Mouse (Mus musculus): ENCODE measurements around the gene Eef1a1. TPM values are rescaled to one million over a fixed set of nuclear protein-coding genes. Genes with fewer than 3 reads are reported as not detected.
A peak's percentile ranks its signal among the peaks of the same experiment; 100 is the strongest.
"Not testable (repeated sequence)": the region's sequence is repeated elsewhere in the genome, so short reads cannot be mapped to it uniquely, and the experiment has no call there.

Eef1a1 gene
- polyA plus RNA-seq, 1 experiment from 2014 or later, result 2,607 TPM

DNA sequence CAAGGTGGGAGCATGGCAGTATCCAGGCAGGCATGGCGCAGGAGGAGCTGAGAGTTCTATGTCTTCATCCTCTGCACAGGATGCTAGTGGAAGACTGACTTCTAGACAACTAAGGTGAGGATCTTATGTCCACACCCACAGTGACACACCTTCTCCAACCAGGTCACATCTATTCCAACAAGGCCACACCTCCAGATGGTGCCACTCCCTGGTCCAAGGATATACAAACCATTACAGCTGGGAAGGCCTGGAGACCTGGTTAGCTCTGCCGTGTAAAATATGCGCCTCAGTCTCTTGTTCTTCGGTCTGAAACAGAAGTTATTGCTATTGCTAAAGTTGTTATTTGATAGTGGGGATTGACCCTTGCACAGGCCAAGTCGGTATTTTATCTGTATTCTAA is 930 bp downstream of the Eef1a1 start:
- not testable (repeated sequence) for H3K36me3 ChIP-seq; ATAC-seq (ENCODE audit: low read depth); H3K9me3 ChIP-seq (replicated peaks); H3K27me3 ChIP-seq; DNase-seq; H3K9ac ChIP-seq; H3K4me2 ChIP-seq; H3K4me1 ChIP-seq (replicated peaks); H3K4me3 ChIP-seq (replicated peaks); H3K27ac ChIP-seq
- 81% methylated on average over 5 of the region's 5 CpGs for WGBS (ENCODE audit: insufficient replicate concordance)

DNA sequence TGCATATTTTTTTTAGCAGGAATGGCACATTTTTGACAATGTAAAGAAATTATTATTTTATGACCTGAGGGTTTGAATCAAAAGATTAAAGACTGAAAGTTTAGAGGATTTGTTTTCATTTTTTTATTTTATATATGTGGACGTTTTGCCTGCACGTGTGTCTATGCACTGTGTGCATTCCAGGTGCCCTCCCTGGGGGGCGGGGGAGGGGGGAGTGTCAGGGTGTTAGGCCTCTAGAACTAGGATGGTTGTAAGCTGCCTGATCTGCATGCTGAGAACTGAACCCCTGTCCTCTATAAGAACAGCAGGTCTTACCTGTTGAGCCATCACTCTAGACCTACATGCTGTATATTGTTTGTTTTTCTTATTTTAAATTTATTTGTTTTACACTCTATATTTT is 4.3 kb downstream of the Eef1a1 start:
- H3K36me3 ChIP-seq, result peaks cover 14% of the 10 kb centered on the region
- no peaks in the 10 kb centered on the region for H3K9me3 ChIP-seq (replicated peaks)
- H3K9ac ChIP-seq, result no peak overlapping the region
- H3K27ac ChIP-seq, result no peak overlapping the region
- DNase-seq (no peak), ATAC-seq (ENCODE audit: low read depth) (no peak)
- no peak overlapping the region for H3K4me2 ChIP-seq
- peaks cover 15% of the 10 kb centered on the region for H3K4me1 ChIP-seq (replicated peaks)
- WGBS (ENCODE audit: insufficient replicate concordance), result 57% methylated on average over 3 of the region's 3 CpGs
- 0 out of 2 replicates have a peak, but pooled peaks cover 2% of the 10 kb centered on the region for H3K27me3 ChIP-seq
- no peak overlapping the region for H3K4me3 ChIP-seq (replicated peaks)

DNA sequence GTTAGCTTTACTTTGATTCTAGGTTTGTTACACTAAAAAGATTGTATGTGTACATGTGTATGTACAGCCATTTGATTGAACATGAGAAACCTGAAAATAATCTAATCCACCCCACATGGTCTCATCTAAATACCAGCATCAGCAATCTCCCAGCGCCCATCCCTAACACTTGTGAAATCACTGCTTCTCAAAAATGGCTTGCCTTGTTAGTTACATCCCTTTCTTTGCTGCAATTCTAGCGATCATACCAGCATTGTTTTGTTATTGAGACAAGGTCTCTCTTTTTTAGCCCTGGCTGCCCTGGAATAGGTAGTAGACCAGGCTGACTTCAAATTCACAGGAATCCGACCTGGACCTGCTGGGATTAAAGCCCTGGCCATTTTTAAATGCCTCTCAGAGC is 6.6 kb downstream of the Eef1a1 start:
- Histone ChIP-seq H3K27me3 (no peaks in the 10 kb centered on the region), H3K4me2 (peak overlapping the region; percentile 85), H3K27ac (peak overlapping the region; percentile 98), H3K9me3 (replicated peaks) (no peaks in the 10 kb centered on the region), H3K36me3 (peaks cover 34% of the 10 kb centered on the region), H3K4me3 (replicated peaks) (peak overlapping the region; percentile 93), H3K9ac (peak overlapping the region; percentile 99), H3K4me1 (replicated peaks) (peaks cover 28% of the 10 kb centered on the region)
- DNase-seq (no peak), ATAC-seq (ENCODE audit: low read depth) (no peak)
- 29% methylated on average over 3 of the region's 3 CpGs for WGBS (ENCODE audit: insufficient replicate concordance)

DNA sequence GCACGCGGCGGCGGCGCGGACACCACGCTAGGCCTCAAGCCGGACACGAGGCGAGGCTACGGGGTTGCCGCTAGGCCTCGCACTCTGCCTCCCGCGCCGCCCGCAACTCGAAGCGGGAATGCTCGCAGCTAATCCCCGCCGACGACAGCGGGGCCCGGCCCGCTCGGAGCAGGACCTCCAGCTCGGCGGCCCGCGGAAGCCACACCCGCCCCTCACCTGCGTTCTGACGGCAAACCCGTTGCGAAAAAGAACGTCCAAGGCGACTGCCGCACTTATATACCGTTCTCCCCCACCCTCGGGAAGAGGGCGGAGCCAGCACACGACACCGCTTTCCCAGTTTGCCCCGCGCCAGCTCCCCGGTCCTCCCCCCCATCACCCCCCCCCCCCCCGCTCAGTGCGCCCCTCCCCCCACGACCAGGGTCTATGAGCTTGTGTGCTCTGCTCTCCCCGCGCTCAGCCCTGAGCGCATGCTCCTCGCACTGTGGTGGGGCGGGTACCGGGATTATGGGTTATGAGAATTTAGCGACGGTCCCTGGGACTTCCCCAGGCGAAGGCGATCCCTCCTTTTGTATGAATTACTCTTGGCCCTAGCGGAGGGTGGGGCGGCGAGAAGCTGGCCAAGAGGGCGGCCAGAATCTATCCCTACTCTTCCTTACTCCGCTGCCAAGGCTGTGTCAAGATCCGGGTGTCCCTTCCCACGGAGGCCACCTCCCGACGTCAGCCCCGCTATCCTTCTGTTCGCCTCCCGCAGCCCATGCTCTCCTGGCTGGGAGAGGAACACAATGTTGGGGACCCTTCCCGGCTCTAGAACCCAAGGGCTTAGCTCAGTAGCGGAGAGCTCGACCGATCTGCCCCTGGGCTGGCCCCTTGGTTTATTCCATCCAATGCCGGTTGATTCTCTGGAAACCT is 7.3 kb downstream of the Eef1a1 start:
- WGBS (ENCODE audit: insufficient replicate concordance), result under 1% methylated on average over 67 of the region's 77 CpGs
- Histone ChIP-seq H3K4me1 (replicated peaks) (peaks cover 28% of the 10 kb centered on the region), H3K4me2 (peak overlapping the region; percentile 85), H3K27ac (peak overlapping the region; percentile 98), H3K9me3 (replicated peaks) (no peaks in the 10 kb centered on the region), H3K9ac (peak overlapping the region; percentile 99), H3K36me3 (peaks cover 41% of the 10 kb centered on the region), H3K4me3 (replicated peaks) (peak overlapping the region; percentile 93), H3K27me3 (no peaks in the 10 kb centered on the region)
- peak; percentile 92 for DNase-seq
- peak; percentile 89 for ATAC-seq (ENCODE audit: low read depth)

DNA sequence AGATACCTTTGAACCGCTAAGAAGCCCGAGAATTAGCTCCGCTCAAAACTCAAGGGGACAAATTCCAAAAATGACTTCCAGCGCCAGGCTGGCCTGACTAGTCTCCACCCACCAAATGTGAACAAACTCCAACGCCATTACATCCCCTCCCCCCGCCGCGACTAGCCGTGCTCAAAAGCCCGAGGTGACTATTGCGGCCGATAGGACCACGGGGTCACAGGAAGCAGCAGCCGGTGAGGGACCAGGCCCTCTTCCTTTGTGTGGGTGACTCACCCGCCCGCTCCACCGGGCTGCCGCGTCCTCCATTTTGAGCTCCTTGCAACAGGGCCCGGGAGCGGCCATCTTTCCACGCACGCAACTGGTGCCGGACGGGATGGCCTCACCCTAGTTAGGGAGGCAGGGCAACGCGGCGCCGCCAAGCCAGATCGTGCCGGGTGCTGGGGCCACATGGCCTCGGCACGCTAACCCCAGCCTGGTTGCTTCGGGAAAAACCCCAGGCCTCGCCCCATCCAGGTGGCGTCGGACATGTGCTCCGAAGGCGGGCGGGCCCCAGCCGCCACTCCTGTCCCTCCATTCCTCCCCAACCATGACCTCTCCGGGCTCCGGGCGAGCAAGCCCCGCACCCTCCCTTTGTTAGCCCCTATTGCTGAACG is 8.1 kb downstream of the Eef1a1 start:
- DNase-seq (peak; percentile 61), ATAC-seq (ENCODE audit: low read depth) (peak; percentile 49)
- Histone ChIP-seq H3K4me1 (replicated peaks) (peaks cover 28% of the 10 kb centered on the region), H3K4me2 (peak overlapping the region; percentile 85), H3K9ac (peak overlapping the region; percentile 99), H3K36me3 (peaks cover 46% of the 10 kb centered on the region), H3K4me3 (replicated peaks) (peak overlapping the region; percentile 93), H3K27ac (peak overlapping the region; percentile 98), H3K27me3 (no peaks in the 10 kb centered on the region), H3K9me3 (replicated peaks) (no peaks in the 10 kb centered on the region)
- WGBS (ENCODE audit: insufficient replicate concordance), result under 1% methylated on average over 46 of the region's 46 CpGs

DNA sequence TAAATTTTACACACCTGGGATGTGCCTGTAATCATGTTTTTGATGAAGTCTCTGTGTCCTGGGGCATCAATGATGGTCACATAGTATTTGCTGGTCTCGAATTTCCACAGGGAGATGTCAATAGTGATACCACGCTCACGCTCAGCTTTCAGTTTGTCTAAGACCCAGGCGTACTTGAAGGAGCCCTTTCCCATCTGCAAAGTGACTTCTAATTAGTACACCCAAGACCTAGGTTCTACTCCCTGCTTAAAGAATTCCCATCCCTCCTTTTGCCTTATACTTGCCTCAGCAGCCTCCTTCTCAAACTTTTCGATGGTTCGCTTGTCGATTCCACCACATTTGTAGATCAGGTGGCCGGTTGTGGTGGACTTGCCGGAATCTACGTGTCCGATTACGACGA is 8.7 kb downstream of the Eef1a1 start:
- H3K27ac ChIP-seq, result peak overlapping the region; percentile 98
- WGBS (ENCODE audit: insufficient replicate concordance), result under 1% methylated on average over 13 of the region's 13 CpGs
- peak overlapping the region; percentile 93 for H3K4me3 ChIP-seq (replicated peaks)
- H3K9me3 ChIP-seq (replicated peaks); ATAC-seq (ENCODE audit: low read depth); H3K27me3 ChIP-seq; DNase-seq: not testable (repeated sequence)
- peaks cover 49% of the 10 kb centered on the region for H3K36me3 ChIP-seq
- H3K9ac ChIP-seq, result peak overlapping the region; percentile 99
- H3K4me2 ChIP-seq, result peak overlapping the region; percentile 85
- H3K4me1 ChIP-seq (replicated peaks), result peaks cover 28% of the 10 kb centered on the region

DNA sequence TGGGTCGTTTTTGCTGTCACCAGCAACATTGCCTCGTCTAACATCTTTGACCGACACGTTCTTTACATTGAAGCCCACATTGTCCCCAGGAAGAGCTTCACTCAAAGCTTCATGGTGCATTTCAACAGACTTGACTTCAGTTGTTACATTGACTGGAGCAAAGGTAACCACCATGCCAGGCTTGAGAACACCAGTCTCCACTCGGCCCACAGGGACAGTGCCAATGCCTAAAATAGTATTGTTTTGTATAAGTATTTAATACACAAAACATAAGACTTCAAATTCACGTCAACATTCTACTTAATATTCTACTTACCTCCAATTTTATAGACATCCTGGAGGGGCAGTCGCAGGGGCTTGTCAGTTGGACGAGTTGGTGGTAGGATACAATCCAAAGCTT is 9.6 kb downstream of the Eef1a1 start:
- 21% methylated on average over 8 of the region's 8 CpGs for WGBS (ENCODE audit: insufficient replicate concordance)
- not testable (repeated sequence) for H3K27me3 ChIP-seq; DNase-seq; H3K9me3 ChIP-seq (replicated peaks); ATAC-seq (ENCODE audit: low read depth)
- H3K36me3 ChIP-seq, result peaks cover 56% of the 10 kb centered on the region
- H3K27ac ChIP-seq, result peak overlapping the region; percentile 98
- H3K4me3 ChIP-seq (replicated peaks), result peak overlapping the region; percentile 93
- H3K4me2 ChIP-seq, result peak overlapping the region; percentile 85
- H3K4me1 ChIP-seq (replicated peaks), result peaks cover 28% of the 10 kb centered on the region
- H3K9ac ChIP-seq, result peak overlapping the region; percentile 99

DNA sequence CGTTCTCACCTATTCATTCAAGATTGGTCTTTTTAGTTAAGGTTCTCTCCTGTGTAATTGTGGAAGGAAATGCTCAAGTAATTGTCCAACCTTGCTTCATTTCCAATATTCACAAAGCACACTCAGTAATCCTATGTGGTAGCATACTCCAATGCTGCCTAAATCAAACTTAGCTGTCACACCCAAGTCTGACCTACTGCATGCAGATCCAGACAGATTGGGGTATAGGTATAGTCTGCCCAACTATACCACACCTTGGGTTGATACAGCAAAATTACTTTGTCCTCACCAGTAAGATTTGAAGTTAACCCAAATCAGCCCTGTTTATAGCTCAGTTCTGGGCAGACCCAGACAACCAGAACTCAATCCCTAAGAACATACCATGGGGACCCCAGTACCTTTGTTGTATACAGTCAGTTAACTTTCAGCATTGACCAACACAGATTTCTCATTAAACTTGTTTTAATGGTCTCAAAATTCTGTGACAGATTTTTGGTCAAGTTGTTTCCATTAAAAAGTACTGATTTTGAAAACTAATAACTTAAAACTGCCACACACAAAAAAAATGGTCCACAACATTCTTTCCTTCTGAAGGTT is 10.8 kb downstream of the Eef1a1 start:
- not testable (repeated sequence) for ATAC-seq (ENCODE audit: low read depth); H3K9me3 ChIP-seq (replicated peaks); H3K27me3 ChIP-seq; DNase-seq
- WGBS (ENCODE audit: insufficient replicate concordance), result 62% methylated on average over 1 of the region's 1 CpGs
- peak overlapping the region; percentile 34 for H3K4me2 ChIP-seq
- 0 out of 2 replicates have a peak overlapping the region, but pooled peaks have one; percentile 15 for H3K4me3 ChIP-seq (replicated peaks)
- H3K27ac ChIP-seq, result peak overlapping the region; percentile 68
- peaks cover 68% of the 10 kb centered on the region for H3K36me3 ChIP-seq
- H3K9ac ChIP-seq, result peak overlapping the region; percentile 49; the same call in 1 of the 2 replicates
- H3K4me1 ChIP-seq (replicated peaks), result peaks cover 28% of the 10 kb centered on the region

DNA sequence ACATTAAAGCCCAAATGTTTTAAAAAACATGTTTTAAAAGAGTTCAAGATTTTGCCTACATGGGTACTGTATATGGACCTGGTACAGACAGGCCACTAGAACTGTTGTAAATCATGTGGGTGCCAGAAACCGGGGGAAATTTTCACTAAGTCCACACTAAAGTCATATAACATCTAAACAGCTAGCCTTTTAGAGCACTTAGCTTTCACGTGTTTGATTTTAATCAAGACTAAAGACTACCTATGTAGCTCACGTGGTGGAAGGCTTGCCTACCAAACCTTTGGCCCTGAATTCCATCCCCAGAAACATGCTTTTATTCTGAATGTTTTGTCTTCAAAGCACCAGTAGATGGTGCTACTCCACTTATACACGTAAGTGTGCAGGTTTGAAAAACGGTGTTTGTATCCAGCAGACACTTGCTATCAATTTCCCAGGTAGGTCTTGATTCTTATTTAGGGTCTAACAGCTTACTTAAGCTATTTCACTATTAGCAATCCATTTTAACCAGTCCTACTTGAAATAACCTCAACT is 11.9 kb downstream of the Eef1a1 start:
- DNase-seq, result peak; percentile 10
- Histone ChIP-seq H3K4me2 (no peak overlapping the region), H3K4me3 (replicated peaks) (no peak overlapping the region), H3K9ac (no peak overlapping the region), H3K36me3 (peaks cover 77% of the 10 kb centered on the region), H3K27me3 (no peaks in the 10 kb centered on the region), H3K27ac (peak overlapping the region; percentile 68), H3K4me1 (replicated peaks) (peaks cover 20% of the 10 kb centered on the region), H3K9me3 (replicated peaks) (no peaks in the 10 kb centered on the region)
- peak; percentile 1 for ATAC-seq (ENCODE audit: low read depth)
- 3% methylated on average over 5 of the region's 5 CpGs for WGBS (ENCODE audit: insufficient replicate concordance)

DNA sequence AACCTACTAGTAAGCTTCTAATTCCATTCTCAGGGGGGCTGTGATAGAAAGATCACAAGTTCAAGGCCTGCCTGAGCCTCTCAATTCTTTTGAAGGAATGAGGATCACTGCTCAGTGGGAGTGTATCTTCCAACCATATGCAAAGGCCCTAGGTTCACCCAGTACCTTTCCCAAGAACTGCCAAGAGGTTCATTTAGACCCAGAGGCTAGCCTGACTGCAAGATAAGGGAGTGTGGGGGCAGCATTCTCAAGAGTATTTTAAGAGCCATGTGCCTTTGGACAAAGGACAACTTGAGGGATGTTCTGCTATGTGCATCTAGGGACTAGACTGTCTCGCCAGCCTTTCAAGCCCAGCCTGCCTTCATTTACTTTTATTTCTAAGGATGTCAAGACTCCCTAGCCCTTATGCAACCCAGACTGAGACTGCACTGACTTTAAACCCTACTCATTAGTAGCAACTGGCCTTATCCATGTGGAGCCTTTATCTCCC is 12.4 kb downstream of the Eef1a1 start:
- no peak overlapping the region for H3K4me2 ChIP-seq
- no peaks in the 10 kb centered on the region for H3K9me3 ChIP-seq (replicated peaks)
- peaks cover 18% of the 10 kb centered on the region for H3K4me1 ChIP-seq (replicated peaks)
- peaks cover 82% of the 10 kb centered on the region for H3K36me3 ChIP-seq
- no peaks in the 10 kb centered on the region for H3K27me3 ChIP-seq
- no peak overlapping the region for H3K4me3 ChIP-seq (replicated peaks)
- no peak overlapping the region for H3K9ac ChIP-seq
- peak; percentile 39 for ATAC-seq (ENCODE audit: low read depth)
- WGBS (ENCODE audit: insufficient replicate concordance), result 6% methylated on average over 1 of the region's 1 CpGs
- peak overlapping the region; percentile 68 for H3K27ac ChIP-seq
- DNase-seq, result peak; percentile 39

DNA sequence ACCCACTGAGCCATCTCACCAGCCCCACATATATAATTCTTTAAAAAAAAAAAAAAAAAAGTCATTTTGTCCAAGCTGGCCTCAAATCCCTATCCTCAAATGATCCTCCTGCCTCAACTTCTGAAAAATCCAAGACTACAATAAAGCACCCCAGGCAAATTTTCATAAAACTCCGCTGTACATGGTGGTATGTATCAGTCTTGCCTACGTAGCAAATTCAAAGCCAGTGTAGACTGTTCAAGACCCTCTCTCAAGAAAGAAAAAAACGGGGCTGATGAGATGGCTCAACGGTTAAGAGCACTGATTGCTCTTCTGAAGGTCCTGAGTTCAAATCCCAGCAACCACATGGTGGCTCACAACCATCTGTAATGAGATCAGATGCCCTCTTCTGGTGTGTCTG is 13.1 kb downstream of the Eef1a1 start:
- 71% methylated on average over 4 of the region's 4 CpGs for WGBS (ENCODE audit: insufficient replicate concordance)
- DNase-seq (no peak), ATAC-seq (ENCODE audit: low read depth) (no peak)
- H3K4me1 ChIP-seq (replicated peaks), result peaks cover 18% of the 10 kb centered on the region
- H3K27ac ChIP-seq, result no peak overlapping the region
- no peaks in the 10 kb centered on the region for H3K27me3 ChIP-seq
- no peaks in the 10 kb centered on the region for H3K9me3 ChIP-seq (replicated peaks)
- no peak overlapping the region for H3K4me3 ChIP-seq (replicated peaks)
- H3K9ac ChIP-seq, result no peak overlapping the region
- no peak overlapping the region for H3K4me2 ChIP-seq
- H3K36me3 ChIP-seq, result peaks cover 85% of the 10 kb centered on the region
